In genomic region chr12:111950486-111950885, GRCm38 (mm10) we compare ENCODE assay signal across 27 mouse cellular contexts. TPM values are rescaled to one million over a fixed set of nuclear protein-coding genes. Genes with fewer than 3 reads are reported as not detected.
"Had no signal": no experiment of that assay in that cellular context is flagged by ENCODE, and none has a peak within 500 bp of the region (broad histone marks: within the 10 kb centered on the region; RNA-seq: fewer than 3 reads in every experiment).

No protein-coding gene starts in this region.

- H3K4me2 ChIP-seq: limb, embryonic 13.5 days; midbrain, embryonic 11.5 days; neural tube, embryonic 12.5 days; neural tube, embryonic 15.5 days had no signal

- H3K4me3 ChIP-seq: limb, embryonic 10.5 days; limb, embryonic 13.5 days; neural tube, embryonic 12.5 days; neural tube, embryonic 15.5 days had no signal

- H3K4me1 ChIP-seq: neural tube, embryonic 12.5 days; neural tube, embryonic 15.5 days had no signal

- H3K27ac ChIP-seq: limb, embryonic 13.5 days; liver, embryonic 14.5 days; neural tube, embryonic 12.5 days; neural tube, embryonic 15.5 days had no signal

- ATAC-seq: inflammation-experienced regulatory T-cells, adult 6 months; intestine, embryonic 16.5 days; liver, postnatal 0 days had no signal

- H3K27me3 ChIP-seq: limb, embryonic 13.5 days; neural tube, embryonic 12.5 days; neural tube, embryonic 15.5 days had no signal

- H3K9ac ChIP-seq: limb, embryonic 13.5 days; liver, embryonic 14.5 days; liver, postnatal 0 days; neural tube, embryonic 12.5 days; neural tube, embryonic 15.5 days had no signal

- DNase-seq: kidney, adult 18-20 months; kidney, adult 9 months; kidney, postnatal 14 days; layer of hippocampus, adult 9-11 months; layer of hippocampus, postnatal 36 days; liver; liver, postnatal 0 days; midbrain, embryonic 14.5 days; right cerebral cortex, adult 18-20 months; right cerebral cortex, postnatal 14 days; right cerebral cortex, postnatal 4 days; thymus, adult 2 months; thymus, postnatal 14 days had no signal

- H3K36me3 ChIP-seq: limb, embryonic 10.5 days; limb, embryonic 13.5 days; neural tube, embryonic 12.5 days; neural tube, embryonic 15.5 days had no signal

- H3K9me3 ChIP-seq: limb, embryonic 10.5 days; limb, embryonic 13.5 days; neural tube, embryonic 12.5 days; neural tube, embryonic 15.5 days had no signal

RNA-seq across cellular contexts. Expression of gene Tdrd9, which starts 20.9 kb away (rescaled TPM):
- total RNA-seq: megakaryocyte progenitor cell, adult 5-6 weeks; megakaryocyte-erythroid progenitor cell, adult 5-6 weeks had no signal

RNA-seq across cellular contexts. Expression of gene Rd3l, which starts 30.6 kb away (rescaled TPM):
- total RNA-seq: layer of hippocampus, postnatal 36 days; left cerebral cortex, adult 8-10 months; megakaryocyte progenitor cell, adult 5-6 weeks; megakaryocyte-erythroid progenitor cell, adult 5-6 weeks had no signal
- polyA plus RNA-seq: inflammation-experienced regulatory T-cells, adult 6 months; intestine, embryonic 16.5 days; kidney, embryonic 16.5 days; limb, embryonic 10.5 days; limb, embryonic 13.5 days; liver, embryonic 14.5 days; liver, postnatal 0 days; midbrain, embryonic 11.5 days; midbrain, embryonic 14.5 days; midbrain, postnatal 0 days; neural tube, embryonic 12.5 days; neural tube, embryonic 15.5 days; stomach, embryonic 14.5 days; thymus, adult 2 months had no signal
